Mouse (Mus musculus) gastrocnemius, postnatal 10 days (tissue): ENCODE results near the gene Rnase2b. TPM values are rescaled to one million over a fixed set of nuclear protein-coding genes. Genes with fewer than 3 reads are reported as not detected.
"Not testable (repeated sequence)": the region's sequence is repeated elsewhere in the genome, so short reads cannot be mapped to it uniquely, and the experiment has no call there.

Experiments
- DNase-seq: peaks from one replicate; pipeline ENCODE4 v3.0.0; 2021; ENCODE audit warnings: mixed read lengths
- total RNA-seq, 2 experiments: library from RNA; stranded (reverse); gene quantifications; 2 replicates each; pipeline ENCODE4 v1.2.3; 2021

Gene Rnase2b
- total RNA-seq, 2 experiments from 2014 or later, result not detected

DNA sequence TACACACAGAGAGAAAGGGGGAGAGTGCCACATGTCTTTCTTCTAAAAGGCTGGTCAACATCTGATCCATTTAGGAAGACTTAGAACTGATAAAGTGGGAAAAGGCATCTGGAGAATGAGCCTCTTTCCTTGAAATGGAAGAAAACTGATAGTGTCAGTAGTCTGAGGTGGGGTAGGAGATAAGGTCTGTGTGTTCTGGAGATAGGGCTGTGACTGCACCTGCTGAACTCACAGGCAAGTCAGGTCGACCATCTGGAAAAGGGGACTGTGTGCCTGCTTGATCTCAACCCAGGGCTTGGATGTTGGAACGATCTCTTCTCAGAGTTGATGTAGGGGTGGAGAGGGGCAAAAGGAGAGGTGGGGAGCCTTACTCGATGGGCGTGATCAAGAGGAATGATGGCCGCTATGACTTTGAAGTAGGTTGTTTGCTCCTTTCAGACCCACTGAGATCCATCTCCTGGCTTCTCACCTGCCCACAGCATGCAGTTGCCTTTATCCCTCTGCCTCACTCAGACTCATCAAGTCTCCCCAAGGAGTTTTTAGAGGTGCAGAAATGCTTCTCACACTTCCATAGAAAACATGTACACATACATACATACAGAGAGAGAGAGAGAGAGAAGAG is 9.7 kb upstream of the Rnase2b start:
- no peak for DNase-seq

DNA sequence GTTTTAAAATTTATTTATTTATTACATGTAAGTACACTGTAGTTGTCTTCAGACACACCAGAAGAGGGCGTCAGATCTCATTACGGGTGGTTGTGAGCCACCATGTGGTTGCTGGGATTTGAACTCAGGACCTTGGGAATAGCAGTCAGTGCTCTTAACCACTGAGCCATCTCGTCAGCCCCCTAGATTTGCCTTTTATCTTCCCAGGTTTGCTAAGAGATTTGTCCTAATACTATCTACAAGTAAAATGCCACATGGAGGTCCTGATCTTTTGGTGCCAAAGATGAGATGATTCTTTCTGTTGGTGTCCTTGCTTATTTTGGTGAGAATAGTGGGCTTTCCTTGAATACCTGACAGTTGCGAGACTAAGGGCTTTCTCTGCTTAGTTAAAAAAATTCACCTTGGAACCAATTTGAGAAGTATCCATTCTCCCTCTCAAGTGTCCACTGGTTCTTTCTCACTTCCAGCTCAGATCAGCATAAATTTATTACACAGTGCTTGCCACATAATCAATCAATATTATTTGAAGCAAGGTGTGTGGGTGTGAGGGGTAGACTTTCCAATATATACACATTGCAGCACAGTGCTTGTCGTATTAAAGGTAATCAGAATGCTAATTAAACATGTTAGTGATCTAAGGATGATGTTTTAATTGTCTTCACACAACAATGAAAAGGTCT is 5.9 kb upstream of the Rnase2b start:
- no peak for DNase-seq

DNA sequence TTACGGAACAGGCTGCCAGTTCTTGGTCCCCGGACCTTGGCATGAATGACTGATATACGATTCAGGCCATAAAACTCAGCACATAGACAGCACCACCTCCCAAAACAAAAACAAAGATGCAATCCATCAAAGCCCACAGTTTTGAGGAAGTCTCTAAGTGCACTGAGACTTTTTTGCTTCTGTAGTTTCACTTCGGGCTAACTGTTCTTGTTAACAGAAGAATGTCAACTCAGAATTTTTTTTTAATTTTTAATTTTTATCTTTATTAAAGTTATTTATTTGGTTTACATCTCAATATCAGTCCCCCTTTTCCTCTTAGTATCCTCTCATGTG is 5.4 kb upstream of the Rnase2b start:
- no peak for DNase-seq

DNA sequence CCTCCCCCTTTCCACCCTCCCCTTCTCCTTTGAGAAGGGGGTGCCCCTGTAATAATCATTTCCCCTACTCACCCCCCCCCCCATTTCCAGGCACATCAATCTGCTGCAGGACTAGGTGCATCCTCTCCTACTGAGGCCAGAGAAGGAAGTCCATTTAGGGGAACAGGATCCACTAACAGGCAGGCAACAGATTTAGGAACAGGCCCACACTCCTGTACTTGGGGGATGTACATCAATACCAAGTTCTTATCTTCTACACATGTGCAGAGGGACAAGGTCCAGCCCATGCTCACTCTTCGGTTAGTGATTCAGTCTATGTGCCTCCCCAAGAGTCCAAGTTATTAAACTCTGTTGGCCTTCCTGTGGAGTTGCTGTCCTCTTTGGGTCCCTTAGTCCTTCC is 5.0 kb upstream of the Rnase2b start:
- DNase-seq, result no peak

DNA sequence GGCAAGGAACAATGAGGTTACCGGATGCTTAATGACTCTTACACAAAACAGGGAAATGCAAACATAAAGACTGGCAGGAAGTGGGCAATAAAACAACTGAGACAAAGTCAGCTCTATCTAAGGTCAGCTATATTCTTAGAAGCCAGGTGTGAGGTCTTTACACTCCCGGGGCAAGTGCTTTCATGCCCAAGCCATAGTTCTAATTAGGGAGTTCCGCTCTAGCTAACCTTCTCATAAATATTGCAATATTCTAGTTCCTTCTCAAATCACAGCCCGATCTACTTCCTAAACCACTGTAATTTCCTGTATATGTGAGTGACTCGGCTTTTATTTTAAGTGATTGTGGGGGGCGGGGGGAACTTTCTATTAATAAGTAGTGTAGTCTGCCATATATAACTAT is 1.3 kb downstream of the Rnase2b start:
- DNase-seq, result not testable (repeated sequence)

DNA sequence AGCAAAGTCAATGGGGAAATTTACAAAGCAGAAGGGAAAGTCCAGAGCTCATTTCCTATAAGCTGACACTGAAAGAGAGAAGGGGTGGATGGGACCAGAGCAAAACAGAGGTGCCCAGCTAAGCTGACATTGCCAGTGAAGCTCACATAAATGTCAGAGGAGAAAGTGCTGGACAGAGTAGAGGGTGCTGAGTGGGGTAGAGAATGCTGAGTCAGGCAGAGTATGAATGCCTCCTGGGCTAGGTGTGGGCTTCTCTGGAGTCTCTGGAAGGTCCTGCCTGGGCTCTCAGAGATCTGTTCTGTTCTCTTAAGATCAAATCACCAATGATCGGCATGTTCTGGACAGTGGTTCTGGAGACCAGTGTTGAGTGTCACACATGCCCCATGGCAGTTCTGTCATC is 3.4 kb downstream of the Rnase2b start:
- no peak for DNase-seq

DNA sequence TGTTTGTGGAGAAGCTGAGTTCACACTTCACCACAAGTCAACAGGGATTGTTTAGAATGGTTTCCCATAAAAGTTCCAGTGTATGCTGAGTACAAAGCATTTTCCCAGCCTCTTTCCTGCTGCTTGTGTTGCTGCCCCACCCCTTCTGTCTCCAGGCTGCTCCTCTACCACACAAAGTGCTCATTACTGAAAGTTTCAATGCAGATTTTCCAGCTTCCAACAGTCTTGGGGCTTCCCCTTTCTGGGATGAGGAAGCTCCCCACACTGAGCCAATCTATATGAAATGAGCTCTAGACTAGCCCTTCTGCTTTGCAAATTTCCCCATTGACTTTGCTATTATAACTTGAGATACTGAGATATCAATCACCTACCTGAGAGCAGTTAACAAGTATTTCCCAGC is 4.0 kb downstream of the Rnase2b start:
- no peak for DNase-seq

DNA sequence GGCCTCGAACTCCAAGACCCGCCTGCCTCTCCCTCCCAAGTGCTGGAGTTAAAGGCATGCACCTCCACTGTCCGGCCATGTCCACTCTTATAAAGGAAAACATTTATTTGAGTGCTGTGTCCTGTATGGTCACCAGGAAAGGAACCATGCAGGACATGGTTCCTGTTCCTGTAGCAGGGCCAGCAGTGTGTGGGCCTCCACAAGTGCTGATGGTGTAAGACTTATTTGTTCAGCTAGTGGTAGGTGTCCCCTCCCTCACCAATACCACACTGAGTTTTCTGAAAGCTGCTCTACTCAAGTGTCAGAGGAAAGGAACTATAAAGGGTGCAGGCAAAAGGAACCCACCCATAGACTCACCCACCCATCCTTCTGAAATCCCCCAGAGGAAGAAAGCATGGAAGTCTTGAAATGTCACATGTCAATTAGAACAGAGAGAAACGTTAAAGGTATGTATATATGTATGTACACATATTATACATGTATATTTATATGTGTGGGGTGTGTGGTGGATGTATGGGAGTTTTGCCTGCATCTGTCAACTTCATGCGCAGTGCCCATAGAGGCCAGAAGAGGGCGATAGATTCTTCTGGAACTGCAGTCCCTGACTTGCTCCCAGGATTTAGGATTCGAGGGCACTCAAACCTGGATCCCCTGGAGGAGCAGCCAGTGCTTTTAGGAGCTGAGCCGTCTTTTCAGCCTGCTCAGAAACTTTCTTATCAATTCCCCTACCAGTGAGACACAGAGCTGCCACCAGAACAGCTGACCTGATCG is 10.2 kb downstream of the Rnase2b start:
- DNase-seq, result peak; percentile 29

DNA sequence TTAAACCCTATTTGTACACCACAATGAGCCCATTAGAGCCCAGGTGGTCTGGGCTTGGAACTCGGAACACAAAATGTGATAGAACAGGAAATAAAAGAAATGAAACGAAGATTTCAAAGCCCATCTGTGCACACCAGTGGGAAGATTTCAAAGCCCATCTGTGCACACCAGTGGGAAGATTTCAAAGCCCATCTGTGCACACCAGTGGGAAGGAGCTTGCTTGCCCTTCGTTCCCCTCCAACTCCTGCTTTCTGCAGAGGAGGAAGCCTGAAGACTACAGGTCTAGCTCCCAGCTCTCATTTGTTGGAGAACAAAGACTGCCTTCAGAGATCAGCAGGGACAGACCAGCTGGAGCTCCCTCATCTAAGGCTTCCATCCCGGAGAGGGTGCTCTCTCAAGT is 10.9 kb downstream of the Rnase2b start:
- DNase-seq, result not testable (repeated sequence)

DNA sequence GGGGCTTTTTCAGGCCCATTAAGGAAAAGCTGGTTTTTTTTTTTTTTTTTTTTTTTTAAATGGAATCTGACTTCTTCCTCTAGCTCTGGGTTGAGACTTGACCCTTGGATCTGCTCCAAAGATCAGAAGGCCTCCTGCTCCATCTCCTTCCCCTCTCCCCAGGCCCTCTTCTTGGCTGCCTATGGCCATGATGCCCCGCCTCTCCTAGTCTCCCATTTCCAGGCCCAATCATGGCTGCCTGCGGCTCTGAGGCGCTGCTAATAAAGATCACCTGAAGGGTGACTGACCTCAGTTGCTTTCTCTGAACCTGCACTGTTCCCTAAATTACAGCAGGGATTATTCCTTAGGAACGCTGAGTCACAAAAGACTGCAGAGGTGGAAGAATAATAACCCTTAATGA is 11.8 kb downstream of the Rnase2b start:
- DNase-seq, result no peak

DNA sequence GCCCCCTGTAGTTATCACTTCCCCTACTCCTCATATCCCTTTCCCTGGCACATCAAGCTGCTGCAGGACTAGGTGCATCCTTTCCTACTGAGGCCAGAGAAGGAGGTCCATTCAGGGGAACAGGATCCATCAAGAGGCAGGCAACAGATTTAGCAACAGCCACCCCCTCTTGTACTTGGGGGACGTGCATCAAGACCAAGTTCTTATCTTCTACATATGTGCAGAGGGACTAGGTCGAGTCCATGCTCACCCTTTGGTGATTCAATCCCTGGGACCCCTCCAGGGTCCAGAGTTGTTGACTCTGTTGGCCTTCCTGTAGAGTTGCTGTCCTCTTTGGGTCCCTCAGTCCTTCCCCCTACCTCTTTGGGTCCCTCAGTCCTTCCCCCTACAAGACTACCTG is 19.0 kb downstream of the Rnase2b start:
- DNase-seq, result not testable (repeated sequence)

DNA sequence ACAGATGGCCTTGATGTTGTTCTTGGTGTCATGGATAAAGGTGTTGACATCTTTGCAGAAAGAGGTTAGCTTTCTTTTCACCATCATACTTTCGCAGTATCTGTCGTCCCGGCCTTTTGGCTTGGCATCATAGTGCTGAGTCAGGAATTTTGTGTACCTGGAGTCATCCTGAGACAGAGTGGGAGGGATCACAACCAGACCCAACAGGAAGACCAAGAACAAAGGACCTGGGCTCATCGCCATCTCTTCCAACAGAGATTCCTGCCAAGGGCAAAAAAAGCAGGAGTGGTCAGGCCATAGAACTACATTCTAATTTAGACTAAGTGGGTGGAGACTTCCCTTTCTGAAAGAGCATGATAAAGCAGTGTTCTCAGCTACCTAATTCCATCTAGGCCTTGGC is 33.6 kb downstream of the Rnase2b start:
- no peak for DNase-seq

DNA sequence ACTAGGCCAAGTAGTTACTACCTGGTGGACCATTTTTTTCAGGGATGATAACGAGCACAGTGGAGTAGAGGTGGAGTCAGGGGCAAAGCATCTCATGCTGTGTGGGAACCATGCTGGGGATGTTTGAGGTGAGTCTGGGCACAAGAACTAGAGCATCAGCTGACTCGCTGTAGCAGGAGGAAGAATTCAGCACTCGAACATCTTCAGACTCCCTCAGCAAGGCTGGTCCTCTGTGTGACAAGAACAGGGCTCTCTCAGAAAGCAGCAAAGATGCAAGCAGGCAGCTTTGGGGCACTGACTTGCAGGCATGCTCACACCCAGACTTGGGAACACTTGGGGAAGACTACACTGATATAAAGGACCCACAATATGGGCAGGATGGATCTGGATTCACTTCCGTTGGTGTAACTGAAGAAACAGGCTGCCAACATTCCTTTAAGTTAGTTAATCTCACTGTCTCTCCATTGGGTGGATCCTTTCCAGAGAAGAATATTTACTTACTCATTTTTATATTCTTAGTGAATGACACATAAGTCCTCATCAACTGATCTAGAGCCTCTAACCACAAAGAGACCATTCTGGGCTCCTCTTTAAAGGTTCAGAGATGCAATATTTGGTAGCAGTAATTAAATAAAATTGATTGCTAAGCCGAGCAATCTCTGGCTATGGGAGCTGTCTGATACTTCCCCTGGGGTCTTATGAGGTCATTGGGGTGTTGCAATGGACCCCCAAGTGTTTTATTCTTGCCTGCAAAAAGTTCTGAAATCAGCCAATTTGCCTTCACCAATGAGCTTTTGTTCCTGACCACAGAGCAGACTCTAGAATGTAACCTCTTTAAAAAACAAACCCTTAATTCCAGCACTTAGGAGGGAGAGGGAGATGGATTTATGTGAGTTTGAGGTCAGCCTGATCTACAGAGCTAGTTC is 37.3 kb downstream of the Rnase2b start, which contains the start of gene Ang2:
Gene Ang2 (minus strand): TSS at position 51 of the 926 bp plus-strand sequence.
- no peak for DNase-seq

DNA sequence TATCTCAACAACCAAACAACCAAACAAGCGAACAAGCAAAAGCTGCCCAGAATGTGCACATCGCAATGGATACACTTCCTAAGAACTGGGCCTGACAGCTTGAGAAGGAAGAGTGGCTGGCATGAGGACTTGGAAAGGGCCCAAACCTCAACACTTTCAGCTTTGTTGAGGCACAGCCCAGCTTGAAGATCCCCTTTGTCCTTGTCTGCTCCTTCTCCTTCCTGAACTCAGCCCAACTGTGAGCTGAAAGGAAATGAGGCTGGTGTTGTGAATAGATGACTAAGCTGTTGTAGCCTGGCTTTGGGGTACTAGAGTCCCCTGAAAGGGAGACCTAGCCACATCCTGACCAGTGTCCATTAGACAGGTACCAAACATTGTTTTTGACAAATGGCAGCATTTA is 38.0 kb downstream of the Rnase2b start:
- DNase-seq, result no peak

DNA sequence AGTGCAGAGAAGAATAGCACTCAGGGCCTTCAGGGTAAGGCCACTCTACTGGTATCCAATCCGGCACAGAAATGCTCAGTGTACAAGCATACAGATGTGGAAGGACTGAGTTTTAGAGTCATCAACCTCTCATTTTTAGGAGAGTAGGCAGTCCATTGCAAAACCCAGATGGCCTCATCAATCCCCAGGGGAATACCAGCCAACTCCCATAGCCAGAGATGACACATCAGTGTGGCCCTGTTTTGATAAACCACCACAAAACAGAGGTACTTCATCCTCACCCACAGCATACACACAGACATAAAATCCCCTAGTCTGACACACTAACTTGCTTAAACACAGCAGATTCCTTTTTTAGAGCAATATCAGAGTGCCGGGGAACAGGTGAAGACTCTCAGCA is 38.4 kb downstream of the Rnase2b start:
- DNase-seq, result no peak

DNA sequence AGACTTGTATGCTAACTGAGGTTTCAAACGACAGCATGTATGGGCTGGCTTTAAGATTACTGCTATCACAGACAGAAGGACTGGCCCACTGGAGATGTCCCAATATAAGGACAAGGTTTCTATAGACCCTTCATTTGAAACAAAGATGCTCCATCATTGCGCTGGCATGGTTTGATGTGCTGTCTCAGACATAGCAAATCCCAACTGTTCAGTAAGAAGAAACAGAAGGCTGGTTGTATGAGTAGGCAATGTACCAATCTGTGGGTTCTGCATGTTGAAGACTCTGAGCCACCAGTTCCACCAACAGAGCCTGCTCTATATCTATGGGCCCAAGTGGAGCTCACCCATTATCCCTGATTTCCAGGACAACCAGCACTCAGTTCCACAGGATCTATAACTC is 41.1 kb downstream of the Rnase2b start, which contains the start of gene Ear14:
Gene Ear14 (plus strand): TSS at position 277 of the 400 bp plus-strand sequence.
- DNase-seq, result no peak

Other genes with a start within 250 kb of the Rnase2b start
- gene Osgep, start 237.4 kb upstream of the Rnase2b start, total RNA-seq, result 10 to 100 TPM; 45.2 to 48.4 TPM
- gene Apex1, start 237.3 kb upstream of the Rnase2b start, total RNA-seq, result 10 to 100 TPM; 42.7 to 46.1 TPM
- gene Pip4p1, start 231.4 kb upstream of the Rnase2b start, total RNA-seq, result 10 to 100 TPM; 16.4 to 20.3 TPM
- gene Pnp, start 231.2 kb upstream of the Rnase2b start, total RNA-seq, result 1 to 10 TPM; 6.1 to 7.8 TPM
- gene Gm49342, start 217.7 kb upstream of the Rnase2b start, total RNA-seq, result 1 to 10 TPM; 5.8 to 6.7 TPM
- under 1 TPM; 0.52 to 0.56 TPM for gene Pnp2, start 206.3 kb upstream of the Rnase2b start, total RNA-seq
- under 1 TPM in 1 of 2 experiments, not detected in 1; 0.23 TPM for gene Rnase10, start 154.5 kb upstream of the Rnase2b start, total RNA-seq
- gene Rnase9, start 120.4 kb upstream of the Rnase2b start, total RNA-seq, result not detected
- not detected for gene Rnase11, start 112.1 kb upstream of the Rnase2b start, total RNA-seq
- gene Rnase12, start 104.6 kb upstream of the Rnase2b start, total RNA-seq, result not detected
- not detected for gene Olfr750, start 87.8 kb upstream of the Rnase2b start, total RNA-seq
- gene Rnase4, start 71.2 kb upstream of the Rnase2b start, total RNA-seq, result 10 to 100 TPM; 46.6 to 51.4 TPM
- gene Ang, start 71.1 kb upstream of the Rnase2b start, total RNA-seq, result 1 to 10 TPM; 3.3 to 4.6 TPM
- gene Eddm3b, start 47.8 kb upstream of the Rnase2b start, total RNA-seq, result not detected
- gene Rnase6, start 38.4 kb upstream of the Rnase2b start, total RNA-seq, result 1 to 10 TPM in 1 of 2 experiments, under 1 TPM in 1; 0.61 to 1.0 TPM
- gene Rnase1, start 15.5 kb upstream of the Rnase2b start, total RNA-seq, result not detected
- under 1 TPM in 1 of 2 experiments, not detected in 1; 0.63 TPM for gene Ang2, start 36.9 kb downstream of the Rnase2b start, total RNA-seq
- not detected for gene Ear14, start 41.1 kb downstream of the Rnase2b start, total RNA-seq
- gene Rnase2a, start 93.9 kb downstream of the Rnase2b start, total RNA-seq, result not detected
- not detected for gene Gm7247, start 199.5 kb downstream of the Rnase2b start, total RNA-seq
- not detected for gene Vmn2r88, start 248.6 kb downstream of the Rnase2b start, total RNA-seq